In genomic region chr4:118901981-118902380, GRCm38 (mm10) we compare ENCODE assay signal across 16 mouse cellular contexts. TPM values are rescaled to one million over a fixed set of nuclear protein-coding genes. Genes with fewer than 3 reads are reported as not detected.
"Had no signal": no experiment of that assay in that cellular context is flagged by ENCODE, and none has a peak within 500 bp of the region (broad histone marks: within the 10 kb centered on the region; RNA-seq: fewer than 3 reads in every experiment).

No protein-coding gene starts in this region.

- DNase-seq: kidney, adult 11 months; kidney, adult 9 months; kidney, postnatal 36 days; layer of hippocampus, adult 9-11 months; layer of hippocampus, postnatal 36 days; lung, postnatal 36 days; midbrain, embryonic 14.5 days; retina, postnatal 1 day; spleen, adult 18-20 months; thymus, adult 18-20 months; thymus, postnatal 25 days had no signal

RNA-seq across cellular contexts. Expression of gene Olfr1330, which starts 13.6 kb away (rescaled TPM):
- total RNA-seq: layer of hippocampus, adult 18-20 months; layer of hippocampus, postnatal 36 days; left cerebral cortex, adult 8-10 months; left cerebral cortex, postnatal 36 days; megakaryocyte progenitor cell, adult 5-6 weeks; monocyte, adult 5-6 weeks had no signal

RNA-seq across cellular contexts. Expression of gene Olfr1329, which starts 15.3 kb away (rescaled TPM):
- total RNA-seq: layer of hippocampus, adult 18-20 months; layer of hippocampus, postnatal 36 days; left cerebral cortex, adult 8-10 months; left cerebral cortex, postnatal 36 days; megakaryocyte progenitor cell, adult 5-6 weeks; monocyte, adult 5-6 weeks had no signal

RNA-seq across cellular contexts. Expression of gene Olfr1328, which starts 36.4 kb away (rescaled TPM):
- total RNA-seq: layer of hippocampus, adult 18-20 months; layer of hippocampus, postnatal 36 days; left cerebral cortex, adult 8-10 months; left cerebral cortex, postnatal 36 days; monocyte, adult 5-6 weeks had no signal

RNA-seq across cellular contexts. Expression of gene Olfr1331, which starts 37.5 kb away (rescaled TPM):
- total RNA-seq: layer of hippocampus, adult 18-20 months; layer of hippocampus, postnatal 36 days; left cerebral cortex, adult 8-10 months; left cerebral cortex, postnatal 36 days; megakaryocyte progenitor cell, adult 5-6 weeks; monocyte, adult 5-6 weeks had no signal

RNA-seq across cellular contexts. Expression of gene Lao1, which starts 59.4 kb away (rescaled TPM):
- total RNA-seq: megakaryocyte progenitor cell, adult 5-6 weeks; monocyte, adult 5-6 weeks had no signal
